Mouse (Mus musculus): ENCODE measurements around the gene Pck1. TPM values are rescaled to one million over a fixed set of nuclear protein-coding genes. Genes with fewer than 3 reads are reported as not detected.
A peak's percentile ranks its signal among the peaks of the same experiment; 100 is the strongest.

Gene Pck1
- polyA plus RNA-seq, 2 experiments: 0.16 to 0.18 TPM

DNA sequence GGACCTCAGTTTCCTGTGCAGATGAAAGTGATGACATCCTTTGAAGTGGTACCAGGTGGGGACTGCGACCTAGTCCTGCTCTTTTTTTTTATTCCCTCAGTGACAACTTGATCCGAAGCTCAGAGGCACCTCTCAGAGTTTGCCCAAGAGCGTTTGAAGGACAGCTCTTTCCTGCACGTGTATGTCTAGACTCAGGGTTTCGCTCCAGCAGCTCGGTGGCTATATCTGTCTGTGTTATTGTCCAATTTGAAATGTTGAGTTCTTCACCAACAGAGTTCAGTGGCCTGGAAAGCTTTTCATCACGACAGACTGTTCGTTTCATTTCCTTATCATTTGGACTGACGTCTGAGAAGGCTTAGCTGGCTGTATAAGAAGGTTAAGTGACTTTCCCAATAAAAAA is 18.2 kb upstream of the Pck1 start:
- no peak overlapping the region for H3K27ac ChIP-seq
- DNase-seq (ENCODE audit: low read depth in 3 of 3, low spot score in 3 of 3): no peak
- no peaks in the 10 kb centered on the region for H3K36me3 ChIP-seq (replicated peaks; ENCODE audit: control insufficient read depth, insufficient read depth, low read depth)
- H3K4me3 ChIP-seq (ENCODE audit: insufficient read depth in 1 of 2, low read depth in 2 of 2, low read length in 2 of 2): no peak overlapping the region
- H3K9ac ChIP-seq (replicated peaks): no peak overlapping the region
- TF ChIP-seq CTCF (IDR thresholded peaks at IDR 0.05; ENCODE audit: low read depth) (no peak), EP300 (IDR thresholded peaks at IDR 0.05; ENCODE audit: low read depth) (no peak)
- 53% methylated on average over 9 of the region's 9 CpGs for WGBS (ENCODE audit: insufficient replicate concordance)
- ATAC-seq (ENCODE audit: insufficient read depth): no peak
- no peaks in the 10 kb centered on the region for H3K4me1 ChIP-seq (replicated peaks; ENCODE audit: control insufficient read depth in 2 of 2, insufficient read depth in 2 of 2, low read length in 1 of 2)
- no peak overlapping the region for H3K4me2 ChIP-seq (ENCODE audit: low read depth)
- no peaks in the 10 kb centered on the region; the same call in 1 of the 2 replicates for H3K27me3 ChIP-seq (ENCODE audit: control insufficient read depth, insufficient read depth, low read length)
- no peaks in the 10 kb centered on the region for H3K9me3 ChIP-seq (ENCODE audit: control insufficient read depth, low read length)

GRCm38 (mm10) chr2:173138323-173139239 is 14.3 kb upstream of the Pck1 start:
- TF ChIP-seq EP300 (IDR thresholded peaks at IDR 0.05; ENCODE audit: low read depth) (no peak), CTCF (IDR thresholded peaks at IDR 0.05; ENCODE audit: low read depth) (no peak)
- no peak overlapping the region for H3K27ac ChIP-seq
- H3K9ac ChIP-seq (replicated peaks): no peak overlapping the region
- WGBS (ENCODE audit: insufficient replicate concordance): 52% methylated on average over 15 of the region's 15 CpGs
- DNase-seq (ENCODE audit: low read depth in 3 of 3, low spot score in 3 of 3) (no peak), ATAC-seq (ENCODE audit: insufficient read depth) (no peak)
- no peak overlapping the region for H3K4me2 ChIP-seq (ENCODE audit: low read depth)
- H3K4me3 ChIP-seq (ENCODE audit: insufficient read depth in 1 of 2, low read depth in 2 of 2, low read length in 2 of 2): no peak overlapping the region
- no peaks in the 10 kb centered on the region for H3K36me3 ChIP-seq (replicated peaks; ENCODE audit: control insufficient read depth, insufficient read depth, low read depth)
- no peaks in the 10 kb centered on the region for H3K9me3 ChIP-seq (ENCODE audit: control insufficient read depth, low read length)
- H3K4me1 ChIP-seq (replicated peaks; ENCODE audit: control insufficient read depth in 2 of 2, insufficient read depth in 2 of 2, low read length in 1 of 2): no peaks in the 10 kb centered on the region
- H3K27me3 ChIP-seq (ENCODE audit: control insufficient read depth, insufficient read depth, low read length): no peaks in the 10 kb centered on the region; the same call in none of the 2 replicates

GRCm38 (mm10) chr2:173143611-173144010 is 9.2 kb upstream of the Pck1 start:
- no peaks in the 10 kb centered on the region for H3K9me3 ChIP-seq (ENCODE audit: control insufficient read depth, low read length)
- TF ChIP-seq CTCF (IDR thresholded peaks at IDR 0.05; ENCODE audit: low read depth): no peak
- H3K27me3 ChIP-seq (ENCODE audit: control insufficient read depth, insufficient read depth, low read length): peaks cover 6% of the 10 kb centered on the region
- H3K9ac ChIP-seq (replicated peaks): no peak overlapping the region
- no peak for DNase-seq (ENCODE audit: low read depth in 3 of 3, low spot score in 3 of 3)
- H3K4me1 ChIP-seq (replicated peaks; ENCODE audit: control insufficient read depth in 2 of 2, insufficient read depth in 2 of 2, low read length in 1 of 2): no peaks in the 10 kb centered on the region
- H3K4me3 ChIP-seq (ENCODE audit: insufficient read depth in 1 of 2, low read depth in 2 of 2, low read length in 2 of 2): no peak overlapping the region
- no peak overlapping the region for H3K4me2 ChIP-seq (ENCODE audit: low read depth)
- H3K27ac ChIP-seq: no peak overlapping the region
- no peak for ATAC-seq (ENCODE audit: insufficient read depth)
- no peaks in the 10 kb centered on the region for H3K36me3 ChIP-seq (replicated peaks; ENCODE audit: control insufficient read depth, insufficient read depth, low read depth)
- 61% methylated on average over 11 of the region's 11 CpGs for WGBS (ENCODE audit: insufficient replicate concordance)

GRCm38 (mm10) chr2:173145808-173146207 is 7.0 kb upstream of the Pck1 start:
- no peaks in the 10 kb centered on the region for H3K9me3 ChIP-seq (ENCODE audit: control insufficient read depth, low read length)
- H3K9ac ChIP-seq (replicated peaks): no peak overlapping the region
- no peaks in the 10 kb centered on the region for H3K36me3 ChIP-seq (replicated peaks; ENCODE audit: control insufficient read depth, insufficient read depth, low read depth)
- ATAC-seq (ENCODE audit: insufficient read depth) (no peak), DNase-seq (ENCODE audit: low read depth in 3 of 3, low spot score in 3 of 3) (no peak)
- H3K27me3 ChIP-seq (ENCODE audit: control insufficient read depth, insufficient read depth, low read length): peaks cover 6% of the 10 kb centered on the region
- H3K27ac ChIP-seq: no peak overlapping the region
- no peak overlapping the region for H3K4me3 ChIP-seq (ENCODE audit: insufficient read depth in 1 of 2, low read depth in 2 of 2, low read length in 2 of 2)
- TF ChIP-seq EP300 (IDR thresholded peaks at IDR 0.05; ENCODE audit: low read depth) (no peak), CTCF (IDR thresholded peaks at IDR 0.05; ENCODE audit: low read depth) (no peak)
- H3K4me1 ChIP-seq (replicated peaks; ENCODE audit: control insufficient read depth in 2 of 2, insufficient read depth in 2 of 2, low read length in 1 of 2): no peaks in the 10 kb centered on the region
- no peak overlapping the region for H3K4me2 ChIP-seq (ENCODE audit: low read depth)
- 43% methylated on average over 3 of the region's 3 CpGs for WGBS (ENCODE audit: insufficient replicate concordance)

GRCm38 (mm10) chr2:173146728-173147127 is 6.1 kb upstream of the Pck1 start:
- peak; percentile 48 for ATAC-seq (ENCODE audit: insufficient read depth)
- no peak overlapping the region for H3K9ac ChIP-seq (replicated peaks)
- H3K4me2 ChIP-seq (ENCODE audit: low read depth): no peak overlapping the region
- peak in 2 of 3 experiments; percentile 6 to 17 for DNase-seq (ENCODE audit: low read depth in 3 of 3, low spot score in 3 of 3)
- no peak overlapping the region for H3K4me3 ChIP-seq (ENCODE audit: insufficient read depth in 1 of 2, low read depth in 2 of 2, low read length in 2 of 2)
- TF ChIP-seq EP300 (IDR thresholded peaks at IDR 0.05; ENCODE audit: low read depth): no peak
- no peak for TF ChIP-seq CTCF (IDR thresholded peaks at IDR 0.05; ENCODE audit: low read depth)
- WGBS (ENCODE audit: insufficient replicate concordance): 47% methylated on average over 6 of the region's 6 CpGs
- H3K36me3 ChIP-seq (replicated peaks; ENCODE audit: control insufficient read depth, insufficient read depth, low read depth): no peaks in the 10 kb centered on the region
- no peaks in the 10 kb centered on the region for H3K9me3 ChIP-seq (ENCODE audit: control insufficient read depth, low read length)
- no peak overlapping the region for H3K27ac ChIP-seq
- H3K4me1 ChIP-seq (replicated peaks; ENCODE audit: control insufficient read depth in 2 of 2, insufficient read depth in 2 of 2, low read length in 1 of 2): no peaks in the 10 kb centered on the region
- H3K27me3 ChIP-seq (ENCODE audit: control insufficient read depth, insufficient read depth, low read length): peaks cover 6% of the 10 kb centered on the region

Measured in liver, embryonic 14.5 days (tissue).